Mouse (Mus musculus) R1 (cell line): Measurements from ENCODE around the gene Adamtsl4.

Source experiments
- DNase-seq: peaks from one replicate; pipeline ENCODE4 v3.0.0-alpha.2; 2018; ENCODE audit warnings: low read depth, low spot score

The Adamtsl4 gene

GRCm38 (mm10) chr3:95687524-95688421 lies at the start of gene Adamtsl4:
TSS of gene Adamtsl4 (minus strand) at chr3:95687917.
- peak; percentile 51 for DNase-seq

- DNase-seq = peak; percentile 80
Measured at GRCm38 (mm10) chr3:95735071-95735670, 47.5 kb upstream of the Adamtsl4 start.

GRCm38 (mm10) chr3:95734092-95734702 lies 46.5 kb upstream of the Adamtsl4 start:
- peak; percentile 53 for DNase-seq

GRCm38 (mm10) chr3:95732744-95733521 lies 45.2 kb upstream of the Adamtsl4 start:
- DNase-seq = peak; percentile 20

- DNase-seq = no peak
Measured at GRCm38 (mm10) chr3:95732297-95732696, 44.6 kb upstream of the Adamtsl4 start.

GRCm38 (mm10) chr3:95731802-95732201 lies 44.1 kb upstream of the Adamtsl4 start:
- no peak for DNase-seq

GRCm38 (mm10) chr3:95730431-95730830 lies 42.7 kb upstream of the Adamtsl4 start:
- no peak for DNase-seq

GRCm38 (mm10) chr3:95728906-95729305 lies 41.2 kb upstream of the Adamtsl4 start:
- DNase-seq = no peak

GRCm38 (mm10) chr3:95726696-95727358 lies 39.1 kb upstream of the Adamtsl4 start:
- DNase-seq = no peak

GRCm38 (mm10) chr3:95725863-95726262 lies 38.1 kb upstream of the Adamtsl4 start:
- no peak for DNase-seq

GRCm38 (mm10) chr3:95722386-95722785 lies 34.7 kb upstream of the Adamtsl4 start:
- no peak for DNase-seq

GRCm38 (mm10) chr3:95718153-95718552 lies 30.4 kb upstream of the Adamtsl4 start:
- no peak for DNase-seq

GRCm38 (mm10) chr3:95716075-95716474 lies 28.4 kb upstream of the Adamtsl4 start:
- DNase-seq = no peak

GRCm38 (mm10) chr3:95709967-95710366 lies 22.2 kb upstream of the Adamtsl4 start:
- DNase-seq = no peak

- no peak for DNase-seq
Measured at GRCm38 (mm10) chr3:95709044-95709443, 21.3 kb upstream of the Adamtsl4 start.

- DNase-seq = no peak
Measured at GRCm38 (mm10) chr3:95707497-95707896, 19.8 kb upstream of the Adamtsl4 start.

- no peak for DNase-seq
Measured at GRCm38 (mm10) chr3:95706273-95706672, 18.6 kb upstream of the Adamtsl4 start.

- DNase-seq = no peak
Measured at GRCm38 (mm10) chr3:95704612-95705011, 16.9 kb upstream of the Adamtsl4 start.

- DNase-seq = no peak
Measured at GRCm38 (mm10) chr3:95703276-95703675, 15.6 kb upstream of the Adamtsl4 start.

GRCm38 (mm10) chr3:95701877-95702540 lies 14.3 kb upstream of the Adamtsl4 start:
- peak; percentile 99 for DNase-seq

GRCm38 (mm10) chr3:95701085-95701484 lies 13.4 kb upstream of the Adamtsl4 start:
- no peak for DNase-seq
